Mouse (Mus musculus) megakaryocyte, adult 5-6 weeks (primary cell): ENCODE measurements around the gene Amt. TPM values are rescaled to one million over a fixed set of nuclear protein-coding genes. Genes with fewer than 3 reads are reported as not detected.
A peak's percentile ranks its signal among the peaks of the same experiment; 100 is the strongest.
"Not testable (repeated sequence)": the region's sequence is repeated elsewhere in the genome, so short reads cannot be mapped to it uniquely, and the experiment has no call there.

Experiments used
- ATAC-seq: 2 replicates; pipeline ENCODE4 v1.8.0; 2016; ENCODE audit warnings: mild to moderate bottlenecking, inconsistent platforms; ENCODE audit not compliant: poor library complexity, severe bottlenecking
- total RNA-seq, 2 experiments: library from RNA; stranded (forward) in 1 of 2; stranded (reverse) in 1 of 2; fragments of 153-499, 151-499 nt in 1 of 2; fragments of 221-1000, 200-1000 nt in 1 of 2; gene quantifications; 2 replicates each; pipeline versions ENCODE4 v1.2.3 to v1.2.4; 2015 to 2017

Gene Amt
- total RNA-seq, 2 experiments from 2014 or later = 0.11 to 0.71 TPM

GRCm38 (mm10) chr9:108280071-108280828, 16.4 kb upstream of the Amt start:
- ATAC-seq = no peak

GRCm38 (mm10) chr9:108284410-108284809, 12.2 kb upstream of the Amt start:
- ATAC-seq = peak; percentile 98

GRCm38 (mm10) chr9:108287526-108288238, 9.0 kb upstream of the Amt start:
- not testable (repeated sequence) for ATAC-seq

- ATAC-seq = no peak
Measured at GRCm38 (mm10) chr9:108289347-108289746, 7.3 kb upstream of the Amt start.

GRCm38 (mm10) chr9:108290016-108290750, 6.5 kb upstream of the Amt start, which contains the start of gene Nicn1:
TSS of gene Nicn1 (plus strand) at chr9:108290429.
- ATAC-seq = peak; percentile 100

- ATAC-seq = no peak
Measured at GRCm38 (mm10) chr9:108290773-108291172, 5.9 kb upstream of the Amt start.

GRCm38 (mm10) chr9:108301853-108302252, 5.2 kb downstream of the Amt start:
- no peak for ATAC-seq

GRCm38 (mm10) chr9:108304716-108305115, 8.1 kb downstream of the Amt start:
- ATAC-seq = no peak

- ATAC-seq = no peak
Measured at GRCm38 (mm10) chr9:108305170-108305569, 8.5 kb downstream of the Amt start.

- ATAC-seq = peak; percentile 89
Measured at GRCm38 (mm10) chr9:108305629-108306520, 9.2 kb downstream of the Amt start, which contains the start of the genes Rhoa and Tcta. TSS of gene Rhoa (plus strand) at chr9:108306129. TSS of gene Tcta (minus strand) at chr9:108306160.

- peak; percentile 67 for ATAC-seq
Measured at GRCm38 (mm10) chr9:108306571-108306980, 9.9 kb downstream of the Amt start.

- ATAC-seq = no peak
Measured at GRCm38 (mm10) chr9:108307021-108307807, 10.6 kb downstream of the Amt start.

- no peak for ATAC-seq
Measured at GRCm38 (mm10) chr9:108308141-108308540, 11.5 kb downstream of the Amt start.

- ATAC-seq = no peak
Measured at GRCm38 (mm10) chr9:108317572-108317971, 20.9 kb downstream of the Amt start.

- no peak for ATAC-seq
Measured at GRCm38 (mm10) chr9:108318462-108318861, 21.8 kb downstream of the Amt start.

- not testable (repeated sequence) for ATAC-seq
Measured at GRCm38 (mm10) chr9:108322054-108322453, 25.4 kb downstream of the Amt start.

GRCm38 (mm10) chr9:108324784-108325183, 28.1 kb downstream of the Amt start:
- no peak for ATAC-seq

GRCm38 (mm10) chr9:108325811-108326210, 29.2 kb downstream of the Amt start:
- ATAC-seq = no peak

- ATAC-seq = no peak
Measured at GRCm38 (mm10) chr9:108337848-108338550, 41.3 kb downstream of the Amt start.
